Mouse (Mus musculus) limb, embryonic 14.5 days (tissue): ENCODE data around the gene Bcl2. TPM values are rescaled to one million over a fixed set of nuclear protein-coding genes. Genes with fewer than 3 reads are reported as not detected.
A peak's percentile ranks its signal among the peaks of the same experiment; 100 is the strongest.

Experiments
- ATAC-seq: fragments of 200-750 bp; cut with Nextera tagmentation; 2 replicates; pipeline ENCODE4 v1.8.0; 2017; ENCODE audit warnings: low read depth, moderate number of reproducible peaks, moderate TSS enrichment; ENCODE audit not compliant: low FRiP score
- DNase-seq: peaks from one replicate; pipeline ENCODE4 v3.0.0-alpha.2; 2015; ENCODE audit warnings: low spot score
- H3K27ac ChIP-seq: fragments of 300-500 bp; sonication (generic); replicated peaks from 2 replicates; pipeline ENCODE4 v1.5.1; 2014; ENCODE audit warnings: low read depth, mild to moderate bottlenecking, low read length, moderate library complexity, mixed read lengths
- H3K27me3 ChIP-seq: fragments of 300-500 bp; sonication (generic); 2 replicates; pipeline ENCODE4 v1.6.1; 2014; ENCODE audit warnings: low read length, mixed read lengths; ENCODE audit not compliant: control insufficient read depth, insufficient read depth
- H3K36me3 ChIP-seq: fragments of 300-500 bp; sonication (generic); 2 replicates; pipeline ENCODE4 v1.6.1; 2014; ENCODE audit warnings: mild to moderate bottlenecking, low read length, moderate library complexity, mixed read lengths; ENCODE audit not compliant: control insufficient read depth, insufficient read depth
- H3K4me1 ChIP-seq: fragments of 300-500 bp; sonication (generic); 2 replicates; pipeline ENCODE4 v1.6.1; 2014; ENCODE audit warnings: antibody characterized with exemption, low read length, mixed read lengths; ENCODE audit not compliant: control insufficient read depth, insufficient read depth
- H3K4me2 ChIP-seq: fragments of 300-500 bp; sonication (generic); replicated peaks from 2 replicates; pipeline ENCODE4 v1.6.1; 2014; ENCODE audit warnings: low read depth, mild to moderate bottlenecking, low read length, moderate library complexity; ENCODE audit not compliant: severe bottlenecking
- H3K4me3 ChIP-seq: fragments of 300-500 bp; sonication (generic); replicated peaks from 2 replicates; pipeline ENCODE4 v1.5.1; 2014; ENCODE audit warnings: low read length
- H3K9ac ChIP-seq: fragments of 300-500 bp; sonication (generic); 2 replicates; pipeline ENCODE4 v1.6.1; 2014; ENCODE audit warnings: mild to moderate bottlenecking, low read depth, low read length, moderate library complexity; ENCODE audit not compliant: severe bottlenecking
- H3K9me3 ChIP-seq: fragments of 300-500 bp; sonication (generic); 2 replicates; pipeline ENCODE4 v1.6.1; 2016; ENCODE audit warnings: low read length; ENCODE audit not compliant: control insufficient read depth
- POLR2A ChIP-seq: fragments of 200-500 bp; IDR thresholded peaks from 2 replicates; pipeline ENCODE4 v1.8.0; 2012; ENCODE audit warnings: inconsistent platforms, mild to moderate bottlenecking, moderate library complexity, borderline replicate concordance; ENCODE audit not compliant: insufficient read depth, insufficient read length; ENCODE audit errors: extremely low read depth
- WGBS: fragments of 180-500 bp; shearing (Covaris S2); extraction: QIAGEN DNeasy Blood & Tissue Kit; methylation state at CpG from one replicate; pipeline ENCODE4 v1.1.7; 2014; 5-methylcytosine and 5-hydroxymethylcytosine counted together
- polyA plus RNA-seq, 2 experiments: library from polyadenylated mRNA; depleted of rRNA in 1 of 2; stranded (reverse) in 1 of 2; unstranded in 1 of 2; fragments of >200 nt; fragmentation: Nextera tagmentation in 1 of 2; extraction: Ambion mirVana in 1 of 2; gene quantifications; 2 replicates each; pipeline versions ENCODE4 v1.2.1 to v1.2.3; 2012 to 2014

The Bcl2 gene
- polyA plus RNA-seq, 2 experiments = 8.0 to 15.7 TPM

- no peak for TF ChIP-seq POLR2A
- Histone ChIP-seq H3K4me2 (no peak overlapping the region), H3K27me3 (no peaks in the 10 kb centered on the region), H3K27ac (no peak overlapping the region), H3K9me3 (no peaks in the 10 kb centered on the region), H3K9ac (no peak overlapping the region), H3K4me3 (no peak overlapping the region), H3K36me3 (no peaks in the 10 kb centered on the region), H3K4me1 (no peaks in the 10 kb centered on the region)
- 61% methylated on average over 7 of the region's 7 CpGs for WGBS
- ATAC-seq (no peak), DNase-seq (no peak)
These were observed 200.0 kb downstream of the Bcl2 start for GRCm38 (mm10) chr1:106513890-106514643.

- H3K36me3 ChIP-seq = no peaks in the 10 kb centered on the region
- DNase-seq = no peak
- TF ChIP-seq POLR2A = no peak
- no peaks in the 10 kb centered on the region for H3K4me1 ChIP-seq
- 79% methylated on average over 4 of the region's 4 CpGs for WGBS
- no peak overlapping the region for H3K4me3 ChIP-seq
- no peaks in the 10 kb centered on the region for H3K9me3 ChIP-seq
- H3K27ac ChIP-seq = no peak overlapping the region
- H3K4me2 ChIP-seq = no peak overlapping the region
- no peak for ATAC-seq
- H3K9ac ChIP-seq = no peak overlapping the region
- no peaks in the 10 kb centered on the region for H3K27me3 ChIP-seq
These were observed 200.6 kb downstream of the Bcl2 start for GRCm38 (mm10) chr1:106513481-106513880.

- no peaks in the 10 kb centered on the region for H3K4me1 ChIP-seq
- TF ChIP-seq POLR2A = no peak
- no peaks in the 10 kb centered on the region for H3K27me3 ChIP-seq
- no peak overlapping the region for H3K4me3 ChIP-seq
- H3K9ac ChIP-seq = no peak overlapping the region
- H3K9me3 ChIP-seq = no peaks in the 10 kb centered on the region
- H3K36me3 ChIP-seq = no peaks in the 10 kb centered on the region
- peak; percentile 74; the same call in 1 of the 2 replicates for ATAC-seq
- no peak overlapping the region for H3K4me2 ChIP-seq
- DNase-seq = peak; percentile 67
- H3K27ac ChIP-seq = no peak overlapping the region
- 23% methylated on average over 6 of the region's 6 CpGs for WGBS
These were observed 202.5 kb downstream of the Bcl2 start for GRCm38 (mm10) chr1:106511593-106511992.

- no peaks in the 10 kb centered on the region for H3K4me1 ChIP-seq
- H3K27me3 ChIP-seq = no peaks in the 10 kb centered on the region
- no peaks in the 10 kb centered on the region for H3K36me3 ChIP-seq
- no peak for ATAC-seq
- 72% methylated on average over 1 of the region's 1 CpGs for WGBS
- no peak overlapping the region for H3K4me3 ChIP-seq
- no peak for DNase-seq
- H3K4me2 ChIP-seq = no peak overlapping the region
- no peak overlapping the region for H3K9ac ChIP-seq
- no peaks in the 10 kb centered on the region for H3K9me3 ChIP-seq
- no peak overlapping the region for H3K27ac ChIP-seq
- TF ChIP-seq POLR2A = no peak
These were observed 206.5 kb downstream of the Bcl2 start for GRCm38 (mm10) chr1:106507556-106507955.

- Histone ChIP-seq H3K27me3 (no peaks in the 10 kb centered on the region), H3K36me3 (no peaks in the 10 kb centered on the region), H3K9ac (no peak overlapping the region), H3K9me3 (no peaks in the 10 kb centered on the region), H3K4me3 (no peak overlapping the region), H3K27ac (no peak overlapping the region), H3K4me2 (no peak overlapping the region), H3K4me1 (no peaks in the 10 kb centered on the region)
- DNase-seq = no peak
- no peak for TF ChIP-seq POLR2A
- ATAC-seq = no peak
- WGBS = 78% methylated on average over 3 of the region's 3 CpGs
These were observed 210.2 kb downstream of the Bcl2 start for GRCm38 (mm10) chr1:106503910-106504309.
